Mouse (Mus musculus): ENCODE data around the gene 2900026A02Rik.

DNA sequence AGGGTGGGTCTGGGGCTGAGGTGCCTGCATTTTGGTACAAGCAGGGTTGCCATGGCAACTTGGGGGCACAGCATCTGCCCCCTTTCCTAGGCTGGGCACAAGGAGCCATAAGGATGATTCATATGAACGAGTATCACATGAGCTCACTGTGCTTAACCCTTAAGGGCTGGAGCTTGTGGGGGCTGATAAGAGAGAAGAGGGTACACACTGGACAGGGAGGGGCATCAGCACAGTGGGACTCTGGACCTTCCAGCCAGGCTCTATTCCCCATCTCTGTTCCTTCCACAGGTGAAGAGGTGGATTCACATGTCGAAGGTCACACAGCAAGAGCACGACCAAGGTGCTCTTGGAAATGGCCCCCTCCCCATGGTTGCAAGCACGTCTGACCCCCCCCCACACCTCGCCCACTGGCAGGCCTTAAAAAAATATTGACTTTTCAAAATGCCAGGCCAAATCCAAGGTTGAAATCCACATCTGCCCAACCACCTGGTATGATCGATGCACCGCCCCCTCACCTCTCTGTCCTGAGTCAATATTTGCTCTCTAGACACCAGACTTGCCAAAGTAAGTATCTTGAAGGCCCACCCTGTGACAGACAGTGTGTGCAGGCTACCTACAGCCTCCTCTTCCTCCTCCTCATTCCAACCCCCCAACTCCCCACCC lies 81.8 kb downstream of the 2900026A02Rik start:
- TF ChIP-seq CTCF (IDR thresholded peaks at IDR 0.05; ENCODE audit: borderline replicate concordance, insufficient read depth, low read length) (no peak), POLR2A (IDR thresholded peaks at IDR 0.05; ENCODE audit: low read depth, low read length) (no peak)
